Mouse (Mus musculus) ovary, postnatal 36 days (tissue): ENCODE data around the gene Mageh1.
"Not testable (repeated sequence)": the region's sequence is repeated elsewhere in the genome, so short reads cannot be mapped to it uniquely, and the experiment has no call there.

ENCODE experiments used
- DNase-seq: peaks from one replicate; pipeline ENCODE4 v3.0.0; 2022; ENCODE audit warnings: low spot score, mixed read lengths

The Mageh1 gene

DNA sequence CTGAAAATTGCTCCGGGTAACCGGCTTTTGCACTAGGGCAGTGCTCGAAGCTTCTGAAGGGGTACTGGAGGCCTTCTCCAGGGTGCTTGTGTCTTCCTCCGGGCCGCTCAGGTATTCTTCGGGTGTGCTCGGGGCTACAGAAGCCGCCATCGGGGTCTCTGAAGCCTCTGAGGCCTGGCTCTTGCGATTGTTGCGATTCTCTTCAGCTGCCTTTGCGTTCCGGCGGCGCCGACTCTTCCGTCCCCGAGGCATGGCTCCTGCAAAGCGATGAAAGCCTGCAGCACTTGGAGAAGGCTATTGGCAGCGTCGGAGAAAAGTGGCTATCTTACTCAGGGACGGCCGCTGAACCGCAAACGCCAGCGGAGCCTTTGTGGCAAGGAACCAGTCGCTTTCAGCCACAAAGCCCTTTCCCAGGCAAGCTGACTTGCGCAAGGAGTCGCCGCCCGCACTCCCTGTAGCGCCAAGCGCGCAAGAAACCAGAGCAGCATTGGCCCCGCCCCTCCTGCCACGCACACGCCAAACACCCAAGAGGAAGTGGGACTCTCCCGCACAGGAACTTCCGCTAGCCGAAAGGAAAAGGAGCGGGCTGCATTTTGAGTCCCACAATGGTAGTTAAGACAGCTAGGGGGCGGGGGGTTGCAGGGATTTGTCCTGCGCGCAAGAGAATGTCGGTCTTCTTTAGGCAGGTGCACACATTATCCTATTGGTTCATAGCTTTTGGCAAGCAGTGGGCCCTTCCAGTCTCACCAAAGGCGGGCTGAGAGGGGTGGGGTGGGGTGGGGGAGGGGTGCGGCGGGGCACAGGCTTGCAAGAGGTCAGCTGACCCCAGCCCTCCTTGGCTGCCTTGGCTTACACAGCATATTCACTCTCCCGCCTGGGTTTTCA, at the start of gene Mageh1:
TSS of gene Mageh1 (minus strand) at position 489 of the 885 bp plus-strand sequence.
- DNase-seq: peak; percentile 79

DNA sequence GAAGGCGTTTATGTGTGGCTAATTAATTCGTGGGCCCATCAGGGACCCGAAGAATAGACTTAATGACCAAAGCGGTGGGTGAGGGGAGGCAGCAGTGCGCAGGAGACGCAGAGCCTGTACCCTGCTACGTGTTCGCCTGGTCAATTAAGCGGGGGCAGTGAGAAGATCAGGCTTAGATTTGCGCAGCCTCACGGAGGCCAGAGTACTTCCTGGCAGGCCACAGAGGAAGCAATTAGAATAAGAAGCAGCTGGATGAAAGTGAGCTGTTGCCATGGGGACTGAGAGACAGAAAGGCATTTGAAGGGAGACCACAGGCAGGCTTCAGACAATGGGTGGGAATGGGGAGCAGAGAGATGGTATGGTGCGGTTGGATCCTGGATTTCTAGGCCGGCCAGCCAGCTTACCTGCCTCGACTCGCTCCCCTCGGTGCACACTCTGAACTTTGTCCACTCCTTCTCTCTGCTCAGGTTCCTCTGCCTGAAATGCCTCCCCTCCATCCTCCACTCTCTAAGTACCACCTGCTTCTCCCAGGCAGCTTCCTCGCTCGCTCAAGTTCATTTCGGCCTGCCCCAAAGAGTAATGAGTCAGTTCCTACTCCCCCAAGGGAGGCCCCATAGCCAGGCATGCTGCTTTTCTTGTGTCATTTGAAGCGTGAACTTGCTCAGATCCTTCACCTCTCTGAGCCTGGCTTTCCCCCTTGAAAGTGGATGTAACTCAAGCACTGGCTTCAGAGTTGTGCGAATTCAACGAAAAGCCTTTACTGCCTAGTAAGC, 783 bp upstream of the Mageh1 start:
- not testable (repeated sequence) for DNase-seq

DNA sequence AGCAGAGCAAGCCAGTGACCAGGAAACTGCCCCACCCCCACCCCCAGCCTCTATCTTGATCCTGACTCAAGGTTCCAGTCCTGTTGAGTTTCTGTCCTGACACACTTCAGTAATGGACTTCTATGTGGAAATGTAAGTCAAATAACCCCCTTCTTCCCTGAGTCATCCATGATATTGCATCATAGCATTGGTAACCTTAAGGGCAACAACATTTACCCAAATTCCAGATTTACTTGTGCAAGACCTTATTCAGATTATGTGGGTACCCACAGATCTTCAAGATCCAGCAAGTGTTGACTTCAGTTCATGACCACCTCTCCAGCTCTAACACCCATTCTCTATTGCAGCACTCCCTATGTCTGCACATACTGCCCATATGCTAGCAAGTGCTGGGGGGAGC, 5.8 kb downstream of the Mageh1 start:
- DNase-seq: not testable (repeated sequence)

DNA sequence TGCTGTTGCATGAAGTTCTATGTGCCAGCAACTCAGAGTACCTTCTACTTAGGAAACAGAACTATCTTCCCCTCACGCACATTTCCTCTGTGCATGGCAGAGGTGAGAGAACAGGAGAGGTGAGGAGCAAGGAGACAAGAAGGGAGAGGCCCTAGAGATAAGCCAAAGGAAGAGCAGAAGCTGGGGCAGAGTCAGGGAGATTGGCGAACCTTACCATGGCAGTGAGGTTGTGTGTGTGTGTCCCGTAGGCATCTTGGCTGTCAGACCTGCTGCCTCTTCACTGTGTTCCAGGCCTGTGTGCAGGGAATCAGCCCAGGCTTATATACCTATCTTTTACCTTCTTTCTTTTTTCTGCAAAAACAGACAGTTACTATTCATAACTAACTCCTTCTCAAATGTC, 11.7 kb downstream of the Mageh1 start:
- not testable (repeated sequence) for DNase-seq

DNA sequence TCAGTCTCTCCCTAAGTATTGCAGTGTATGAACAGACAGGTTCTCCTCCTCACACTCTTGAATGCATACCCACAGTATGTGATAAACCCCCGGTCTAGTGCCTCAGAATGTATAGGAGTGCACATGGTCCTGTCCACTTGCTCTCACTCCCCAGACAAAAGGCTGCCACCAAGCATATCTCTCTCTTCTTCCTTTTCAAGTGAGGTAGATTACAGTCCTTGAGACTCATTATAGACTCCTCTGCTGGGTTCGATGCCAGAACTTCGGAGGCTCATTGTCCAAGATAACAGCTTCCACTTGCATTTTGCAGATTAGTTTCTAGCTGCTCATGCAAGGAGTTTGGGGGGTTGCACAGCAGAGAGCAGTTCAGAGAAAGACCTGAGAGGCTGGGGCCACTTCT, 12.1 kb downstream of the Mageh1 start:
- not testable (repeated sequence) for DNase-seq

DNA sequence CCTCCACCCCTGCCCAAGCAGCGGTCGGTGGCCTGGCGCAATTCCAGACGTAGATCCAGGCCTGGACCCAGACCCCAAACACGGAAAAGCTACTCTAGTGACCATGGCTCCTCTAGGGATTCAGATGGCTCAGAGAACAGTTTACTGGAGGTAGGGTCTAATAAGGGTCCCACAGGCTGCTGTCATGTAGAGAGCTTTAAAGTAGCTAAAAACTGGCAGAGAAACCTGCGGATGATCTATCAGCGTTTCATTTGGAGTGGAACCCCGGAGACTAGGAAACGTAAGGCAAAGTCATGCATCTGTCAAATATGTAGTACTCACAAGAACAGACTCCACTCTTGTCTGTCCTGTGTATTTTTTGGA, 29.7 kb downstream of the Mageh1 start:
- DNase-seq: no peak

DNA sequence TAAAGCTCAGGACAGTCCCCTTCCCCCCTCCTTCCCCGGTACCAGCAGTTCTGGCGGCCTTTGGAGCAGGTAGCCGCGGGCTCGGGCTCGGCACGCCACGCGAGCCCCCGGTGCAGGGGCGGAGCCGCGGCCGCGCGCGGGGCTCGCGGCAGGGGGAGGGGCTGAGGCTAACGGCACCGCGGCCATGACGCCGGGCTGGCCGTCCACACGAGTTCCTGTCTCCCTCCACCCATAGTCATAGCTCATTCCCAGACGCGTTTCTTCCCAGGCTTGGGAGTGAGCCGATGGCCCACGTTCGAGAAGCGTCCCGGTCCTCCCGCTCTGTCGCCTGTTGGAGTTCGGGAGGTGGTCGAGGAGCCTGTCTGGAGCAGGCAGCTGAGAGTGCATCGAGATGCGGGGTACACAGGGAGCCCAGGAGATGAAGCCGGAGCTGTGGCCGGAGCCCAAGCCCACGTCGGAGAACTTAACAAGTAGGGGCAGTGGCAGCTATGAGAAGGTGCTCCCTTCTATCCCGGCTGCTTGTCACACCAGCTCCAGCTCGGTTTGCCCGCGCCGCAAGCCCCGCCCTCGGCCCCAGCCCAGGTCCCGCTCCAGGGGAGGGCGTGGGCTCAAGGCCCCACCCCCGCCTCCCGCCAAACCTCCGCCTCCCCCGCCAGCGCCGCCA, 30.2 kb downstream of the Mageh1 start:
- peak; percentile 61 for DNase-seq

DNA sequence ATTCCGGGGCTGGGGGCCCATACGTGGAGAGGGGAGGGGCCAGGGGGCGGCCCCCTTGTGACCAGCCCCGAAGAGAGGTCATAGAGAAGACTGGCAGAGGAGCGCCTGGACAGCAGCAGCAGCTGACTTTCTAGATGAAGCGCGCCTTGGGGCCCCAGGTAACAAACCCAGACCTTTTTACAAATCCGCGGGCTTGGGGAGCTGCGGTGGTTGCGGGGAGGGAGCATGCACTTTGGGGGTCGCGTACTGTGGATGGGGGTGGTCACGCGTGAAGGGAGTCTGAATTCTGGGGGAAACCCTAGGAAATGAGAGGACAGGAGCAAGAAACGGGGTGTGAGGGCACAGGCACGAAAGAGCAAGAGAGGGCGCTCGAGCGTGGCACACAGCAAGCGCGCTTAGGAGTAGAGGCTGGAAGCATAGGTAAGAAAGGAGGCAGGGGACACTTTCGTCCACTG, 31.0 kb downstream of the Mageh1 start, which contains the start of gene Usp51:
TSS of gene Usp51 (plus strand) at position 83 of the 455 bp plus-strand sequence.
- DNase-seq: peak; percentile 45

DNA sequence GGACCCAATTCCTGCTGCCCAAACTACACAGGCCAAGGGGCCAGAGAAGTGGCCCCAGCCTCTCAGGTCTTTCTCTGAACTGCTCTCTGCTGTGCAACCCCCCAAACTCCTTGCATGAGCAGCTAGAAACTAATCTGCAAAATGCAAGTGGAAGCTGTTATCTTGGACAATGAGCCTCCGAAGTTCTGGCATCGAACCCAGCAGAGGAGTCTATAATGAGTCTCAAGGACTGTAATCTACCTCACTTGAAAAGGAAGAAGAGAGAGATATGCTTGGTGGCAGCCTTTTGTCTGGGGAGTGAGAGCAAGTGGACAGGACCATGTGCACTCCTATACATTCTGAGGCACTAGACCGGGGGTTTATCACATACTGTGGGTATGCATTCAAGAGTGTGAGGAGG, 41.3 kb downstream of the Mageh1 start:
- not testable (repeated sequence) for DNase-seq

DNA sequence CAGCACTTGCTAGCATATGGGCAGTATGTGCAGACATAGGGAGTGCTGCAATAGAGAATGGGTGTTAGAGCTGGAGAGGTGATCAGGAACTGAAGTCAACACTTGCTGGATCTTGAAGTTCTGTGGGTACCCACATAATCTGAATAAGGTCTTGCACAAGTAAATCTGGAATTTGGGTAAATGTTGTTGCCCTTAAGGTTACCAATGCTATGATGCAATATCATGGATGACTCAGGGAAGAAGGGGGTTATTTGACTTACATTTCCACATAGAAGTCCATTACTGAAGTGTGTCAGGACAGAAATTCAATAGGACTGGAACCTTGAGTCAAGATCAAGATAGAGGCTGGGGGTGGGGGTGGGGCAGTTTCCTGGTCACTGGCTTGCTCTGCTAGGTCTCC, 47.5 kb downstream of the Mageh1 start:
- DNase-seq: not testable (repeated sequence)
